Mouse (Mus musculus): ENCODE measurements around the gene Glra4.

Glra4 gene

GRCm38 (mm10) chrX:136780041-136780440 lies at the start of gene Glra4:
Glra4 (minus strand) TSS chrX:136780141.
- no peak for DNase-seq (ENCODE audit: low spot score)

DNA sequence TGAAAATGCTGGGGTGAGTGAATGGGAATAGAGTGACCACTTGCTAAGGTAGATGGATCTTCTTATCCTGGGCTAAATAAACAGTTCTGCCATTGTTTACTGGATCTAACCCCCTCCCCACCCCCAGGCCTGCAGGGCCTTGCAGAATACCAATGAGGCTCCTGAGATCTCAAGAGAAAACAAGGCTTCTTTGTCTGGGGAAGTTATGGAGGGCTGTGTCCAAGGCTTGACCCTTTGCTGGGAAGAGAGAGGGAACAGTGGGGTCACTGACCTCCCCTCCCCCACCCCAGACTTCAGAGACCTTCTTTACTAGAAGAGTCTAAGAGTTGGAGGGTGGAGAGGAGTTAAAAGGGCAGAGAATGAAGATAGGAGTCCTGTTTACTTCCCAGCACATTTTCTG lies 48.7 kb upstream of the Glra4 start:
- DNase-seq (ENCODE audit: low spot score) = no peak

- no peak for DNase-seq (ENCODE audit: low spot score)
These were observed 45.1 kb upstream of the Glra4 start for GRCm38 (mm10) chrX:136825016-136825415.

DNA sequence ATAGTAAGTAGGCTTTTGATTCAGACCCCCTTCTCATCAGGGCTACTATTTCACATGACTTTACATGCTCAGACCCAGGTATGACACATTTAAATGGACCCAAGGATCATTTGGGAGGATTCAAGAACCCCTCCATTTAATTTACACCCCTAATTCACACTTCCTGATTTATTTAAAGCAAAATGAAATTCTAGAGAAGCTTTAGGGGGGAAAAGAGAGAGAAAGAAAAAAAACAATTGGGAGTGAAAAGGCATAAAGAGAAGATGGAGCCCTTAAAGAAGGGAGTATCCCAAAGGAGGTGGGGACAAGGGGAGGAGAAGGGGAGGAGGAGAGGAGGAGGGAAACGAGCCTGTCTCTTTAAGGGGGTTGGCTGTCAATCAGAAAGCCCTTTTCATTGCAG lies 42.4 kb upstream of the Glra4 start, which contains the start of gene Plp1:
TSS of gene Plp1 (plus strand) at position 301 of the 400 bp plus-strand sequence.
- no peak for DNase-seq (ENCODE audit: low spot score)

DNA sequence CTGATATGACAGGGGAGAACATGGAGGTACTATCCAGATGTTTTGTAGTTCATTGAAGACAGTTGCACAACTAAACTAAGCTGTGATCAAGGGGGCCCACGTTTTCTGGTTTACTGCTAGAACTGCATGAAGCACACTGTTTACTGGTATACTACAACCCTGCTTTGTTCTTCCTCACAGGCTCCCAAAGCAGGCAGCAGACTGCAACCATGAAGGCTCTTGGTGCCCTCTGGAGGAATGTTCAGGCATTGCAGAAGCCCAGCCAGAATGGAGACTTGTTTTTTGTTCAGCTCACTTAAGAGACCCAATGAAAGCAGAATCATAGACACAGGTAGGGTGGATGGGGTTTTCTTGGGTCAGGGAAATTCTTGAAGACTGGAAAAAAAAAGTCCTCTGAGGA lies 40.3 kb upstream of the Glra4 start:
- peak; percentile 64 for DNase-seq (ENCODE audit: low spot score)

DNA sequence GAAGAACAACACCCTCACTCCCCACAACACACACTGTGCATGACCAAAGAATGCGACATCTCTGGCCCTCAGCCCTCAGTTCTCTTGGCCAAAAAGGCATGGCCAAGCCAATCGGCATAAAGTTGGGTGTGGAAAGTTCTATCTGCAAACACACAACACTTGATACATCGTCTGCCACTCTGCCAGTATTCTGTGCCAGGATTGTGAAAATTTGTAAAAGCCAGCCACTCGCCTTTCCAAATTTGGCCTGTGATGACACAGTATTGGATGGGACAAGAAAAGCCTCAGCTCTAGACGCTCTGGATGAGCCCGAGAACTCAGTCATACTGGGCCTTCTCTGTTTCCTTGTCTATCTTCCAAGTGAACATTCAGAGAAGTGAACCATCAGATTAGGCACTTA lies 39.8 kb upstream of the Glra4 start:
- DNase-seq (ENCODE audit: low spot score) = no peak

- DNase-seq (ENCODE audit: low spot score) = no peak
These were observed 17.3 kb upstream of the Glra4 start for GRCm38 (mm10) chrX:136797223-136797622.

- DNase-seq (ENCODE audit: low spot score) = no peak
These were observed 9.5 kb upstream of the Glra4 start for GRCm38 (mm10) chrX:136789446-136789845.

DNA sequence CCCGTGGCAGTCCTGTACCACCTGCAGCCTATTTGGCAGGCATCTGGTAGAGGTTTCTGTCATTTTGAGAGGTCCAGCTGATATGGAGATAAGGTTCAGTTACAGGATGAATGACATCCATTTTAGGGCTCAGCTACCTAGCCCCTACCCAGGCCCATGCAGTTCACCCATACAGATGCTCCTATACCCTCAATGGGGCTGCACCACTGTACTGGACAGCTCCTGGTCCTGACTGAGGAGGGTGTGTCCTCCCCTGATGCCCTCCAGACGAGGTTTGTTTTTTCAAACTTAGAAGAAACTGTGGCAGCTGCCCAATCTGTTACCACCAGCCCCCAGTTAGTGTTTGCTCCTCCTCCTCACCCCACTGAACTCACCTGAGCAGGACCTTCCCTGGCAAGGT lies 679 bp downstream of the Glra4 start:
- no peak for DNase-seq (ENCODE audit: low spot score)

GRCm38 (mm10) chrX:136778046-136778445 lies 1.9 kb downstream of the Glra4 start:
- DNase-seq (ENCODE audit: low spot score) = no peak

- DNase-seq (ENCODE audit: low spot score) = no peak
These were observed 6.9 kb downstream of the Glra4 start for GRCm38 (mm10) chrX:136773035-136773434.

GRCm38 (mm10) chrX:136761103-136762074 lies 18.6 kb downstream of the Glra4 start:
- DNase-seq (ENCODE audit: low spot score) = no peak

- no peak for DNase-seq (ENCODE audit: low spot score)
These were observed 24.5 kb downstream of the Glra4 start for GRCm38 (mm10) chrX:136755464-136755863.

DNA sequence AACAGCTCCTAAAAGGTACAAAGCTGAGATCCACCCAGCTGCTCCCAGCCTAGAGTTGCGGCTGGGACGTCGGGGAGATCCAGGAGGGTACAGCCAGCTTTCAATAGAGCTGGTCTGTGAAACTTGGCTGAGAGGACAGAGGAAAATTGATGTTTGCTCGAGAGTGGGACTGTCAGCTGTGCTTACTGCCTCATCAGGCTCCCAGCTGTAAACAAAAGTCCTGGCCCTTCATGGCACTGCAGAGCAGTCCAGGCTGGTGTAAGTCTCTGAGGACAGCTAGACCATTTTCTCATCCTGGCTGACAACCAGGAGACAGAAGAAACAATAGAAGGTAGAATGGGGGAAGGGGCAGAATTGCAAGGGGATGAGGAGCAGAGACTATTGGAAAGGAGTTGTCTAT lies 30.6 kb downstream of the Glra4 start:
- no peak for DNase-seq (ENCODE audit: low spot score)

GRCm38 (mm10) chrX:136744663-136745062 lies 35.3 kb downstream of the Glra4 start:
- no peak for DNase-seq (ENCODE audit: low spot score)

GRCm38 (mm10) chrX:136743459-136743858 lies 36.5 kb downstream of the Glra4 start, which contains the start of gene Morf4l2:
Morf4l2 (minus strand) TSS chrX:136743690.
- DNase-seq (ENCODE audit: low spot score) = no peak

DNA sequence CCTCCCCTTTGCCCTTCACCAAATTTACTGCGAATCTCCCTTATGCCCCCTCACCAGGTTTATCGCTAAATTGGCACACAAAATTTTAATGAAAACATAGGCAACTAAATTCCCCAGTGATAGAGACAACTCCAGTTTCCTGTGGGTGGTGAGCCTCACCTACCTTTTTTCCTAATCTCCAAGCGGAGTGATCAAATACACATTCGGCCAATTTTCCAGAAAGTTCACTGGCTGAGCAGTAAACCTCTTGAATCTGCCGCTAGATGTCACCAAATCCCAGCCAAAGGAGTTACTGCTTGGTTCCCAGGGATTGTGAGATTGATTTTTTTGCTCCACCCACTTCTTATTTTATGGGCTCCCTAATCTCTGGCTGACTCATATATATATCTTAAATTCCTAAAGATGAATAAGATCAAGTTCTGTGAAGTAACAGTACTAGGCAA lies 37.3 kb downstream of the Glra4 start:
- no peak for DNase-seq (ENCODE audit: low spot score)

GRCm38 (mm10) chrX:136742241-136742640 lies 37.7 kb downstream of the Glra4 start:
- DNase-seq (ENCODE audit: low spot score) = no peak

- DNase-seq (ENCODE audit: low spot score) = peak; percentile 80
These were observed 38.2 kb downstream of the Glra4 start for GRCm38 (mm10) chrX:136741651-136742201.

GRCm38 (mm10) chrX:136740791-136741650 lies 38.9 kb downstream of the Glra4 start:
- DNase-seq (ENCODE audit: low spot score) = peak; percentile 96

- no peak for DNase-seq (ENCODE audit: low spot score)
These were observed 39.7 kb downstream of the Glra4 start for GRCm38 (mm10) chrX:136740087-136740790.

GRCm38 (mm10) chrX:136732016-136732415 lies 47.9 kb downstream of the Glra4 start:
- no peak for DNase-seq (ENCODE audit: low spot score)

Data from left cerebral cortex, adult 11 months (tissue).